Mouse (Mus musculus) stomach, postnatal 0 days (tissue): ENCODE measurements around the gene Cnp. TPM values are rescaled to one million over a fixed set of nuclear protein-coding genes. Genes with fewer than 3 reads are reported as not detected.
"Not testable (repeated sequence)": the region's sequence is repeated elsewhere in the genome, so short reads cannot be mapped to it uniquely, and the experiment has no call there.

Experiments used
- ATAC-seq: fragments of 200-750 bp; cut with Nextera tagmentation; 2 replicates; pipeline ENCODE4 v1.8.0; 2017; ENCODE audit not compliant: low FRiP score, low TSS enrichment
- DNase-seq: peaks from one replicate; pipeline ENCODE4 v3.0.0-alpha.2; 2016; ENCODE audit warnings: low spot score
- H3K27ac ChIP-seq: fragments of 300-500 bp; sonication (generic); replicated peaks from 2 replicates; pipeline ENCODE4 v1.5.1; 2014; ENCODE audit warnings: mild to moderate bottlenecking, control low read depth
- H3K27me3 ChIP-seq: fragments of 300-500 bp; sonication (generic); 2 replicates; pipeline ENCODE4 v1.6.1; 2014; ENCODE audit warnings: low read length; ENCODE audit not compliant: control insufficient read depth, insufficient read depth
- H3K36me3 ChIP-seq: fragments of 300-500 bp; sonication (generic); 2 replicates; pipeline ENCODE4 v1.6.1; 2014; ENCODE audit warnings: low read length, mixed read lengths; ENCODE audit not compliant: control insufficient read depth, insufficient read depth
- H3K4me1 ChIP-seq: fragments of 300-500 bp; sonication (generic); replicated peaks from 2 replicates; pipeline ENCODE4 v1.6.1; 2014; ENCODE audit warnings: antibody characterized with exemption; ENCODE audit not compliant: control insufficient read depth, insufficient read depth
- H3K4me2 ChIP-seq: fragments of 300-500 bp; sonication (generic); replicated peaks from 2 replicates; pipeline ENCODE4 v1.6.1; 2014; ENCODE audit warnings: low read depth, mild to moderate bottlenecking, control low read depth, moderate library complexity
- H3K4me3 ChIP-seq: fragments of 300-500 bp; sonication (generic); 2 replicates; pipeline ENCODE4 v1.5.1; 2014; ENCODE audit warnings: low read depth, low read length, control low read depth
- H3K9ac ChIP-seq: fragments of 300-500 bp; sonication (generic); 2 replicates; pipeline ENCODE4 v1.6.1; 2014; ENCODE audit warnings: mild to moderate bottlenecking, low read length, control low read depth, mixed read lengths
- H3K9me3 ChIP-seq: fragments of 300-500 bp; sonication (generic); 2 replicates; pipeline ENCODE4 v1.6.1; 2016; ENCODE audit warnings: low read length; ENCODE audit not compliant: control insufficient read depth
- CTCF ChIP-seq: IDR thresholded peaks from 2 replicates; pipeline ENCODE4 v1.5.1; 2016; ENCODE audit warnings: antibody characterized with exemption, low read depth, mild to moderate bottlenecking, moderate library complexity
- EP300 ChIP-seq: optimal IDR thresholded peaks from 2 replicates; pipeline ENCODE3; 2016; ENCODE audit warnings: antibody characterized with exemption
- WGBS: fragments of 180-500 bp; shearing (Covaris S2); extraction: QIAGEN DNeasy Blood & Tissue Kit; methylation state at CpG from one replicate; pipeline ENCODE4 v1.1.7; 2014; 5-methylcytosine and 5-hydroxymethylcytosine counted together
- polyA plus RNA-seq: library from polyadenylated mRNA; unstranded; fragments of >200 nt; fragmentation: Nextera tagmentation; extraction: Ambion mirVana; gene quantifications from 2 replicates; pipeline ENCODE4 v1.2.1, GENCODE M21; 2015

The Cnp gene
- polyA plus RNA-seq, 1 experiment from 2014 or later = 23.5 TPM

DNA sequence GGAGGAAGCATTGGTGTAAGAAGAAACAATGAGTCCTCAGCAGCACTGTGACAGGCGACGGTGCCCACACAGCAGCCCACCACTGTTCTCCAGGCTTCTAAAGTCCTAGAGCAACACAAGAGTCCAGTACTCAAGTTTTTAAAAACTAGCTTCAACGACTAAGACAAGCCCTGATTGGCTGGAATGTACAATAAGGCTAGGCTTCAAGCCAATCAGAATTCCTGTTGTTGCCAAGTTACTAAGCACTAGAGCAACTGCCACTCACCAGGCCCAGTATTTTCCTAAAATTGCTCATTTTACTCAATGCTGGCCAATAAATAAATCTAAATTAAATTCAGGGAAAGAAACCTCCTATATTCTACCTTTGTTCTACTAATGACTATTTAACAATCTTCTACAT lies 38.5 kb downstream of the Cnp start:
- Histone ChIP-seq H3K9ac (no peak overlapping the region), H3K4me2 (no peak overlapping the region; the same call in 1 of the 2 replicates), H3K36me3 (no peaks in the 10 kb centered on the region), H3K27me3 (no peaks in the 10 kb centered on the region), H3K9me3 (no peaks in the 10 kb centered on the region), H3K27ac (no peak overlapping the region; the same call in 1 of the 2 replicates), H3K4me3 (no peak overlapping the region), H3K4me1 (peaks cover 11% of the 10 kb centered on the region)
- DNase-seq (no peak), ATAC-seq (0 out of 2 replicates have a peak, but pooled peaks have one; percentile 5)
- 61% methylated on average over 3 of the region's 3 CpGs for WGBS
- TF ChIP-seq CTCF (no peak), EP300 (no peak)

- H3K4me1 ChIP-seq = peaks cover 5% of the 10 kb centered on the region; the same call in 1 of the 2 replicates
- H3K4me2 ChIP-seq = no peak overlapping the region
- no peak overlapping the region for H3K27ac ChIP-seq
- TF ChIP-seq CTCF (no peak), EP300 (no peak)
- H3K9ac ChIP-seq = no peak overlapping the region
- DNase-seq (no peak), ATAC-seq (no peak)
- no peaks in the 10 kb centered on the region for H3K27me3 ChIP-seq
- no peak overlapping the region for H3K4me3 ChIP-seq
- H3K9me3 ChIP-seq = no peaks in the 10 kb centered on the region
- H3K36me3 ChIP-seq = no peaks in the 10 kb centered on the region
- 84% methylated on average over 5 of the region's 5 CpGs for WGBS
These were observed 41.6 kb downstream of the Cnp start for GRCm38 (mm10) chr11:100616332-100616731.

DNA sequence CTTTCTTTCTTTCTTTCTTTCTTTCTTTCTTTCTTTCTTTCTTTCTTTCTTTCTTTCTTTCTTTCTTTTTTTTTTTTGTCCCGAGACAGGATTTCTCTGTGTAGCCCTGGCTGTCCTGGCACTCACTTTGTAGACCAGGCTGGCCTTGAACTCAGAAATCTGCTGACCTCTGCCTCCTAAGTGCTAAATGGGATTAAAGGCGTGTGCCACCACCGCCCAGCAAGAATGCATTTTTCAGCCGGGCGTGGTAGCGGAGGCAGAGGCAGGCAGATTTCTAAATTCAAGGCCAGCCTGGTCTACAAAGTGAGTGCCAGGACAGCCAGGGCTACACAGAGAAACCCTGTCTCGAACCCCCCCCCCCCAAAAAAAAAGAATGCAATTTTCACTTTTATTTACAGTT lies 42.1 kb downstream of the Cnp start:
- not testable (repeated sequence) for H3K4me3 ChIP-seq, H3K4me2 ChIP-seq, H3K9me3 ChIP-seq, H3K27me3 ChIP-seq, H3K4me1 ChIP-seq, DNase-seq, H3K36me3 ChIP-seq, ATAC-seq, H3K27ac ChIP-seq, H3K9ac ChIP-seq
- WGBS = 89% methylated on average over 7 of the region's 7 CpGs

DNA sequence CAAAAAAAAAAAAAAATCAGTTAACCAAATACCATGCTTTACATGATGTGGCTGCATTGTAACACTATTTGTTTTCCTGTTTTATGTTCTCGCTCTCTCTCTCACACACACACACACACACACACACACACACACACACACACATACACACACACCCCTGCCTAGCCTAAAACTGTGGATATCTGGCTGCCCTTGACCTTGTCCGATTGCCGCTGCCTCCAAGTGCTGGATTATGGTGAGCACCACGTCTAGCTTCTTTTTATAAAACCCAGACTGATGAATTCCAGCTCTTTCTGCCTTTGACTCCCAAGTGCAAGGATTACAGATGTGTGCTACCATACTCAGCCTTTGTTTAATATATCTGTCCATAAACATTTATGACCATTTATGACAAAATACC lies 42.8 kb downstream of the Cnp start:
- Histone ChIP-seq H3K4me1 (peaks cover 5% of the 10 kb centered on the region; the same call in 1 of the 2 replicates), H3K9me3 (no peaks in the 10 kb centered on the region), H3K36me3 (no peaks in the 10 kb centered on the region), H3K9ac (no peak overlapping the region), H3K4me3 (no peak overlapping the region), H3K27ac (no peak overlapping the region), H3K4me2 (peak overlapping the region; percentile 67; the same call in 1 of the 2 replicates), H3K27me3 (no peaks in the 10 kb centered on the region)
- no peak for TF ChIP-seq CTCF
- TF ChIP-seq EP300 = no peak
- no peak for DNase-seq
- no peak for ATAC-seq
- WGBS = 45% methylated on average over 4 of the region's 4 CpGs

- Histone ChIP-seq H3K4me1 (0 out of 2 replicates have a peak, but pooled peaks cover 5% of the 10 kb centered on the region), H3K9me3 (no peaks in the 10 kb centered on the region), H3K36me3 (no peaks in the 10 kb centered on the region), H3K4me2 (peak within 1 kb of the TSS; percentile 67), H3K9ac (peak within 1 kb of the TSS; percentile 94), H3K4me3 (peak within 1 kb of the TSS; percentile 96), H3K27ac (peak within 1 kb of the TSS; percentile 95), H3K27me3 (no peaks in the 10 kb centered on the region)
- TF ChIP-seq EP300 (no peak), CTCF (no peak)
- ATAC-seq (peak; percentile 68), DNase-seq (peak; percentile 84)
- under 1% methylated on average over 36 of the region's 36 CpGs for WGBS
These were observed 44.2 kb downstream of the Cnp start, which contains the start of gene Nkiras2 for GRCm38 (mm10) chr11:100618761-100619484. TSS of gene Nkiras2 (plus strand) at chr11:100619244.

GRCm38 (mm10) chr11:100619485-100619975 lies 44.8 kb downstream of the Cnp start:
- Histone ChIP-seq H3K9me3 (no peaks in the 10 kb centered on the region), H3K4me2 (peak overlapping the region; percentile 67), H3K4me3 (peak overlapping the region; percentile 96), H3K27ac (peak overlapping the region; percentile 95), H3K4me1 (0 out of 2 replicates have a peak, but pooled peaks cover 5% of the 10 kb centered on the region), H3K36me3 (no peaks in the 10 kb centered on the region), H3K27me3 (no peaks in the 10 kb centered on the region), H3K9ac (peak overlapping the region; percentile 94)
- under 1% methylated on average over 40 of the region's 40 CpGs for WGBS
- DNase-seq (peak; percentile 95), ATAC-seq (peak; percentile 93)
- TF ChIP-seq EP300 (peak; percentile 35), CTCF (peak; percentile 52)
